10 mouse cellular contexts compared by ENCODE assay signal in the genomic region with DNA sequence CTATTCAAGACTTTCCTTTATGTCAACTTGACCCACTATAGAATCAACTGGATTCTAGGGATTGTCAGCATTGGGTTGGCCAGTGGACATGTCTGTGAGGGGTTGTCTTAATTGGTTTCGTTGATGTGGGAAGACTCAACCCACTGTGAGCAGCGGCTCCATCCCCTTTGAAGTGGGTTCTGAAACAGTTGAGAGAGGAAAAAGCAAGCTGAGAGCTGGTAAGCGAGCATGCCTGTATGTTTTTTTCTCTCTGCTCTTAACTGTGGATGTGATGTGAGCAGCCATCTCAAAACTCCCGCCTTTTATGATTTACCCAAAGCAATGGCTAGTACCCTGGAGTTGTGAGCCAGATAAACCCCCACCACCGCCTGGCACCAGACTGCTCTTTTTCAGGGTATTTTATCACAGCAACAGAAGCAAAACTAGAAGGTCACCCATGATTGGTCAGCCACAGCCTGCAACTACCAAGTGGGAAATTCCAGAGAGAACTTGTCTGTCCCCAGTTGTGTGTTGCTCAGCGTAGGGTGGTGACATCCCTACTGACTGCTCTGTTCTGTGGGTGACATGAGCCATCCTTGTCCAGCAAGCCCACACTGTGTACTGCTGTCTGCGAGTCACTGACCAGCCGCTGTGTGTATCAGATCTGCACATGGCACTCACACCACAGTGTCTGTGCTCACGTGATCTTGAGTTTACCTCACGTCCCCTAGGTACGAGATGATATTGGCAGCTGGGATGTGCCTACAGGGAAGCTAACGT. TPM values are rescaled to one million over a fixed set of nuclear protein-coding genes. Genes with fewer than 3 reads are reported as not detected.
DNase-seq lines count a peak whose midpoint lies in the region; ATAC-seq and TF ChIP-seq lines count a peak whose summit lies in the region.
"Had no signal": no experiment of that assay in that cellular context is flagged by ENCODE, and none has a peak within 500 bp of the region (broad histone marks: within the 10 kb centered on the region; RNA-seq: fewer than 3 reads in every experiment).

No protein-coding gene starts in this region.

- H3K4me2 ChIP-seq in heart, embryonic 12.5 days = no peak overlapping the region
- no peak overlapping the region for H3K4me2 ChIP-seq in heart, embryonic 11.5 days
- no peak overlapping the region for H3K4me2 ChIP-seq in hindbrain, embryonic 12.5 days (replicated peaks)
- H3K4me2 ChIP-seq: neural tube, embryonic 12.5 days had no signal

- TF ChIP-seq POLR2A in bone marrow, adult 2 months (IDR thresholded peaks at IDR 0.05; ENCODE audit: borderline replicate concordance, control insufficient read depth, low read depth, low read length) = no peak

- 57% methylated on average over 12 of the region's 12 CpGs for WGBS in heart, embryonic 12.5 days
- 60% methylated on average over 12 of the region's 12 CpGs for WGBS in heart, embryonic 11.5 days (ENCODE audit: insufficient replicate concordance)
- WGBS in bone marrow, adult 2 months = 19% methylated on average over 12 of the region's 12 CpGs
- 89% methylated on average over 12 of the region's 12 CpGs for WGBS in hindbrain, embryonic 12.5 days

- H3K9me3 ChIP-seq in heart, embryonic 12.5 days (replicated peaks) = no peaks in the 10 kb centered on the region
- H3K9me3 ChIP-seq in heart, embryonic 11.5 days (replicated peaks; ENCODE audit: control insufficient read depth, low read length) = no peaks in the 10 kb centered on the region
- no peaks in the 10 kb centered on the region for H3K9me3 ChIP-seq in hindbrain, embryonic 12.5 days (replicated peaks)
- H3K9me3 ChIP-seq: neural tube, embryonic 12.5 days had no signal

- no peak overlapping the region for H3K27ac ChIP-seq in heart, embryonic 12.5 days (ENCODE audit: poor library complexity, severe bottlenecking)
- no peak overlapping the region for H3K27ac ChIP-seq in heart, embryonic 11.5 days (ENCODE audit: low read depth, low read length)
- peak overlapping the region; percentile 1; the same call in 1 of the 2 replicates for H3K27ac ChIP-seq in bone marrow, adult 2 months (ENCODE audit: control insufficient read depth, insufficient read depth, low read depth, low read length, poor library complexity)
- no peak overlapping the region for H3K27ac ChIP-seq in hindbrain, embryonic 12.5 days
- H3K27ac ChIP-seq: neural tube, embryonic 12.5 days had no signal

- no peaks in the 10 kb centered on the region for H3K27me3 ChIP-seq in heart, embryonic 12.5 days (replicated peaks)
- H3K27me3 ChIP-seq in heart, embryonic 11.5 days (ENCODE audit: control insufficient read depth, insufficient read depth, low read length) = no peaks in the 10 kb centered on the region
- H3K27me3 ChIP-seq in hindbrain, embryonic 12.5 days = no peaks in the 10 kb centered on the region
- H3K27me3 ChIP-seq: neural tube, embryonic 12.5 days had no signal

- H3K4me1 ChIP-seq in heart, embryonic 12.5 days (replicated peaks) = peaks cover 64% of the 10 kb centered on the region
- H3K4me1 ChIP-seq in heart, embryonic 11.5 days (ENCODE audit: control insufficient read depth, insufficient read depth, low read length) = peaks cover 44% of the 10 kb centered on the region
- H3K4me1 ChIP-seq in bone marrow, adult 2 months (ENCODE audit: control insufficient read depth, insufficient read depth, low read length) = peaks cover 27% of the 10 kb centered on the region
- peaks cover 29% of the 10 kb centered on the region for H3K4me1 ChIP-seq in hindbrain, embryonic 12.5 days

- peak; percentile 68 for DNase-seq in 416B (ENCODE audit: low read depth)
- DNase-seq in lung, postnatal 10 days = peak; percentile 56
- no peak for DNase-seq in left cerebral cortex, adult 8-10 months (ENCODE audit: low spot score in 2 of 2)
- no peak for DNase-seq in frontal cortex, postnatal 14 days (ENCODE audit: low spot score in 2 of 2)
- DNase-seq: left cerebral cortex, postnatal 4 days had no signal

- no peak for TF ChIP-seq CTCF in bone marrow, adult 2 months (IDR thresholded peaks at IDR 0.05; ENCODE audit: control insufficient read depth, insufficient read depth, low read length)

- no peak overlapping the region for H3K9ac ChIP-seq in heart, embryonic 12.5 days
- no peak overlapping the region for H3K9ac ChIP-seq in heart, embryonic 11.5 days (ENCODE audit: low read depth, low read length)
- no peak overlapping the region for H3K9ac ChIP-seq in hindbrain, embryonic 12.5 days
- H3K9ac ChIP-seq: neural tube, embryonic 12.5 days had no signal

- H3K4me3 ChIP-seq in heart, embryonic 12.5 days = no peak overlapping the region
- H3K4me3 ChIP-seq in heart, embryonic 11.5 days (ENCODE audit: low read depth, low read length) = no peak overlapping the region
- no peak overlapping the region for H3K4me3 ChIP-seq in bone marrow, adult 2 months (replicated peaks; ENCODE audit: control insufficient read depth, low read depth, low read length)
- no peak overlapping the region for H3K4me3 ChIP-seq in hindbrain, embryonic 12.5 days
- H3K4me3 ChIP-seq: neural tube, embryonic 12.5 days had no signal

- peaks cover 27% of the 10 kb centered on the region for H3K36me3 ChIP-seq in heart, embryonic 12.5 days
- H3K36me3 ChIP-seq in heart, embryonic 11.5 days (ENCODE audit: control insufficient read depth, insufficient read depth, low read length) = no peaks in the 10 kb centered on the region
- H3K36me3 ChIP-seq in hindbrain, embryonic 12.5 days = peaks cover 28% of the 10 kb centered on the region

- 0 out of 2 replicates have a peak, but pooled peaks have one; percentile 35 for ATAC-seq in heart, embryonic 12.5 days (ENCODE audit: insufficient number of reproducible peaks, low FRiP score)
- no peak for ATAC-seq in heart, embryonic 11.5 days (replicated peaks; ENCODE audit: insufficient number of reproducible peaks, low FRiP score, low TSS enrichment)
- ATAC-seq in hindbrain, embryonic 12.5 days (ENCODE audit: low FRiP score) = no peak

RNA-seq across cellular contexts. Expression of gene Git2, which starts 8.3 kb away (rescaled TPM):
- polyA plus RNA-seq in heart, embryonic 12.5 days (2016; fragmentation: Nextera tagmentation; extraction: Ambion mirVana) = 33.6 and 36.4 TPM in 2 replicates
- polyA plus RNA-seq in heart, embryonic 11.5 days (2014; fragmentation: Nextera tagmentation; extraction: Ambion mirVana) = 28.9 and 30.6 TPM in 2 replicates
- polyA plus RNA-seq in bone marrow, adult 2 months (2011; ENCODE audit: insufficient read depth, insufficient read length, low replicate concordance, missing spikeins) = 33.6 and 52.4 TPM in 2 replicates
- 10 to 100 TPM; 50.4 to 53.8 (median 52.0) TPM for total RNA-seq in left cerebral cortex, adult 8-10 months (2022)
- polyA plus RNA-seq in hindbrain, embryonic 12.5 days (2016; fragmentation: Nextera tagmentation; extraction: Ambion mirVana) = 47.2 and 57.1 TPM in 2 replicates

RNA-seq across cellular contexts. Expression of gene Ankrd13a, which starts 9.1 kb away (rescaled TPM):
- 45.2 and 45.6 TPM in 2 replicates for polyA plus RNA-seq in heart, embryonic 12.5 days (2016; fragmentation: Nextera tagmentation; extraction: Ambion mirVana)
- 37.6 and 39.7 TPM in 2 replicates for polyA plus RNA-seq in heart, embryonic 11.5 days (2014; fragmentation: Nextera tagmentation; extraction: Ambion mirVana)
- polyA plus RNA-seq in bone marrow, adult 2 months (2011; ENCODE audit: insufficient read depth, insufficient read length, low replicate concordance, missing spikeins) = 60.5 and 99.2 TPM in 2 replicates
- 10 to 100 TPM; 39.5 to 52.2 (median 45.9) TPM for total RNA-seq in left cerebral cortex, adult 8-10 months (2022)
- polyA plus RNA-seq in hindbrain, embryonic 12.5 days (2016; fragmentation: Nextera tagmentation; extraction: Ambion mirVana) = 80.2 and 81.9 TPM in 2 replicates

RNA-seq across cellular contexts. Expression of gene 1500011B03Rik, which starts 39.7 kb away (rescaled TPM):
- 53.2 and 57.5 TPM in 2 replicates for polyA plus RNA-seq in heart, embryonic 12.5 days (2016; fragmentation: Nextera tagmentation; extraction: Ambion mirVana)
- 62.7 and 63.7 TPM in 2 replicates for polyA plus RNA-seq in heart, embryonic 11.5 days (2014; fragmentation: Nextera tagmentation; extraction: Ambion mirVana)
- polyA plus RNA-seq in bone marrow, adult 2 months (2011; ENCODE audit: insufficient read depth, insufficient read length, low replicate concordance, missing spikeins) = 16.9 and 25.3 TPM in 2 replicates
- 100 to 1,000 TPM; 142 to 159 (median 153) TPM for total RNA-seq in left cerebral cortex, adult 8-10 months (2022)
- 165 TPM in 2 replicates for polyA plus RNA-seq in hindbrain, embryonic 12.5 days (2016; fragmentation: Nextera tagmentation; extraction: Ambion mirVana)

Comparison
In these comparisons a context has a peak if more than half of its experiments do, and no peak if none do; other contexts are left out.
1. DNase-seq: peak in 416B (single experiment) and lung, postnatal 10 days (single experiment); none in left cerebral cortex, adult 8-10 months (0 of 2) and frontal cortex, postnatal 14 days (0 of 2).